Mouse (Mus musculus) lung, embryonic 15.5 days (tissue): ENCODE data around the gene Lcmt1. TPM values are rescaled to one million over a fixed set of nuclear protein-coding genes. Genes with fewer than 3 reads are reported as not detected.

ENCODE experiments used
- ATAC-seq: fragments of 200-750 bp; cut with Nextera tagmentation; 2 replicates; pipeline ENCODE4 v1.8.0; 2017; ENCODE audit warnings: moderate number of reproducible peaks, borderline replicate concordance; ENCODE audit not compliant: low FRiP score, low TSS enrichment; ENCODE audit errors: extremely low read depth
- H3K27ac ChIP-seq: fragments of 300-500 bp; sonication (generic); 2 replicates; pipeline ENCODE4 v1.5.1; 2015; ENCODE audit warnings: moderate library complexity, mild to moderate bottlenecking, inconsistent platforms
- H3K27me3 ChIP-seq: fragments of 300-500 bp; sonication (generic); 2 replicates; pipeline ENCODE4 v1.6.1; 2015; ENCODE audit warnings: inconsistent platforms
- H3K36me3 ChIP-seq: fragments of 300-500 bp; sonication (generic); 2 replicates; pipeline ENCODE4 v1.6.1; 2015; ENCODE audit warnings: inconsistent platforms
- H3K4me1 ChIP-seq: fragments of 300-500 bp; sonication (generic); 2 replicates; pipeline ENCODE4 v1.6.1; 2015; ENCODE audit warnings: inconsistent platforms
- H3K4me2 ChIP-seq: fragments of 300-500 bp; sonication (generic); 2 replicates; pipeline ENCODE4 v1.6.1; 2015; ENCODE audit warnings: inconsistent platforms, mild to moderate bottlenecking, moderate library complexity
- H3K4me3 ChIP-seq: fragments of 300-500 bp; sonication (generic); 2 replicates; pipeline ENCODE4 v1.5.1; 2015; ENCODE audit warnings: mild to moderate bottlenecking, inconsistent platforms
- H3K9ac ChIP-seq: fragments of 300-500 bp; sonication (generic); 2 replicates; pipeline ENCODE4 v1.6.1; 2015; ENCODE audit warnings: inconsistent platforms
- H3K9me3 ChIP-seq: fragments of 300-500 bp; sonication (generic); 2 replicates; pipeline ENCODE4 v1.6.1; 2016; ENCODE audit warnings: inconsistent platforms
- WGBS: fragments of 180-500 bp; shearing (Covaris S2); methylation state at CpG from one replicate; pipeline ENCODE4 v1.1.7; 2015; 5-methylcytosine and 5-hydroxymethylcytosine counted together
- polyA plus RNA-seq: library from polyadenylated mRNA; unstranded; fragments of >200 nt; fragmentation: Nextera tagmentation; extraction: Ambion mirVana; gene quantifications from 2 replicates; pipeline ENCODE4 v1.2.1, GENCODE M21; 2015

Gene Lcmt1
- polyA plus RNA-seq, 1 experiment from 2014 or later: 48.5 TPM

GRCm38 (mm10) chr7:123361229-123361980 lies 8.2 kb upstream of the Lcmt1 start:
- 87% methylated on average over 7 of the region's 7 CpGs for WGBS
- Histone ChIP-seq H3K4me3 (no peak overlapping the region), H3K27me3 (no peaks in the 10 kb centered on the region), H3K4me1 (peaks cover 13% of the 10 kb centered on the region), H3K27ac (no peak overlapping the region), H3K36me3 (no peaks in the 10 kb centered on the region), H3K9ac (no peak overlapping the region), H3K9me3 (no peaks in the 10 kb centered on the region), H3K4me2 (no peak overlapping the region)
- ATAC-seq: no peak

- no peak overlapping the region for H3K9ac ChIP-seq
- H3K4me3 ChIP-seq: no peak overlapping the region
- ATAC-seq: no peak
- H3K27me3 ChIP-seq: no peaks in the 10 kb centered on the region
- H3K4me2 ChIP-seq: no peak overlapping the region
- peaks cover 26% of the 10 kb centered on the region for H3K4me1 ChIP-seq
- no peaks in the 10 kb centered on the region for H3K9me3 ChIP-seq
- 77% methylated on average over 3 of the region's 3 CpGs for WGBS
- H3K27ac ChIP-seq: no peak overlapping the region
- H3K36me3 ChIP-seq: no peaks in the 10 kb centered on the region
These were observed 6.8 kb upstream of the Lcmt1 start for GRCm38 (mm10) chr7:123362806-123363205.

- no peak overlapping the region for H3K27ac ChIP-seq
- H3K4me1 ChIP-seq: peaks cover 38% of the 10 kb centered on the region
- no peaks in the 10 kb centered on the region for H3K9me3 ChIP-seq
- H3K36me3 ChIP-seq: no peaks in the 10 kb centered on the region
- no peak overlapping the region for H3K9ac ChIP-seq
- WGBS: 88% methylated on average over 8 of the region's 8 CpGs
- no peak overlapping the region for H3K4me2 ChIP-seq
- no peaks in the 10 kb centered on the region for H3K27me3 ChIP-seq
- no peak overlapping the region for H3K4me3 ChIP-seq
- no peak for ATAC-seq
These were observed 5.6 kb upstream of the Lcmt1 start for GRCm38 (mm10) chr7:123363971-123364370.

- no peak overlapping the region for H3K4me2 ChIP-seq
- H3K4me3 ChIP-seq: no peak overlapping the region
- H3K36me3 ChIP-seq: no peaks in the 10 kb centered on the region
- H3K27me3 ChIP-seq: no peaks in the 10 kb centered on the region
- peaks cover 45% of the 10 kb centered on the region for H3K4me1 ChIP-seq
- H3K27ac ChIP-seq: peak overlapping the region; percentile 41; the same call in 1 of the 2 replicates
- no peak for ATAC-seq
- no peaks in the 10 kb centered on the region for H3K9me3 ChIP-seq
- 81% methylated on average over 7 of the region's 7 CpGs for WGBS
- no peak overlapping the region for H3K9ac ChIP-seq
These were observed 3.5 kb upstream of the Lcmt1 start for GRCm38 (mm10) chr7:123365876-123366741.

DNA sequence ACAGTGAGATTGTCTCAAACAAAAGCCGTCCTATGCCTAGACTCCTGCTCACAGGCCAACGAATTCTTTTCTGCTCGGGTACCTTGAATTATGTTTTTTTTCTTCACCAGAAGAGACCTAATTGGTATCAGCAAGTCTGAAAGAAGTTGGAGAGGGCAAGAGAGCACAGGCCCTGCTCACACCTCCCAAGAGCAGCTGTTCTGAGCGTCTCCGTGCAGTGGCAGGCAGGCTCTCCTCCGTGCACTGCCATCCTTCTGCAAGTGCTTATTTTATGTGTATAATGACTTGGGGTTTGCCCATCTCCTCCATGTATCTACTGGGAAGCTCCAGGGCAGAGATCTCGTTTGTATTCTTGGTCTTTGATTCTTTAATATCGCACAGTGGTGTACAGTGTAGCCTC lies 2.8 kb upstream of the Lcmt1 start:
- WGBS: 87% methylated on average over 8 of the region's 8 CpGs
- Histone ChIP-seq H3K36me3 (no peaks in the 10 kb centered on the region), H3K4me2 (no peak overlapping the region), H3K9me3 (no peaks in the 10 kb centered on the region), H3K9ac (no peak overlapping the region), H3K27me3 (no peaks in the 10 kb centered on the region), H3K4me3 (no peak overlapping the region), H3K27ac (no peak overlapping the region), H3K4me1 (peaks cover 45% of the 10 kb centered on the region)
- ATAC-seq: no peak

DNA sequence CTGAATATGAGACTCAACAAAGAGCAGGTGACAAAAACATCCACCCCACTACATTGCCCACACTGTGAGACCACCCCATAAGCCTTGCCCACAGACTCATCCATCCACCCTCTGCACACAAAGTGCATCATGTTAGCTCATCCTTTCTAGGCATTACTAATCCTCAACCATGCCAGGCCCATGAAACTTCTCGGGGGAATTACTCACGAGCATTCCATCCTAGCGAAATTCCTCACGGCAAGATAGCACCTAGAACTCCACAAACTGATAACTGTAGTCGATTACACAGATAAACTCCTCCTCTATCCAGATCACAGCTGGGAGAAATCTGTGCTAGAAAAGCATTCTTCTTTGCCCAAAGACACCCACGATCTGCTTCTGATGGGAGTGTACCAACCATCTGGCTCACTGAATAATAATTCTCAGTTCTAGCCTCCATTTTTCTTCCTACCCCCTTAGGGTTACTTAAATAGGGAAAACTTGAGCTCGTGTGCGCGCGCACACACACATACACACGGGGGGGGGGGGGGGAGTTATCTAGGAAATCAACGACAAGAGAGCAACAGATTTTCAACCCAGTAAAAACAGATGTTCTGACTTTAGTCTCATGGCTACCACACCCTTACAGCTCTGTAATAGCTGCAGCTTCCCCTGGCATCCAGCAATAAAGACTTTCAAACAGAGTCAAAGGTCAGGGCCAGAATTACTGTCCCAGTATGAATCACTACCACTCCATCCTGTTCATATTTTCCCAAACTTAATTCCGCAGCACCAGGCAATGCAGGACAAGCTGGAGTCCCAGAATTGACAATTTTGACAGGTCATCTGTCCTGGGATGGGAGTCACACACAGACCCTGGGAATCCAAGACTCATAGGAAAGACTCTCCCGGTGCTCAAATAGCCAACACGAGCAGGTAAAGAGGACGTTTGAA lies 2.1 kb upstream of the Lcmt1 start:
- Histone ChIP-seq H3K9ac (0 out of 2 replicates have a peak overlapping the region, but pooled peaks have one; percentile 88), H3K27me3 (no peaks in the 10 kb centered on the region), H3K4me2 (peak overlapping the region; percentile 86), H3K4me1 (peaks cover 45% of the 10 kb centered on the region), H3K36me3 (no peaks in the 10 kb centered on the region), H3K9me3 (no peaks in the 10 kb centered on the region), H3K4me3 (peak overlapping the region; percentile 92), H3K27ac (no peak overlapping the region)
- ATAC-seq: no peak
- 74% methylated on average over 16 of the region's 16 CpGs for WGBS

- WGBS: 79% methylated on average over 2 of the region's 2 CpGs
- H3K27me3 ChIP-seq: no peaks in the 10 kb centered on the region
- H3K4me1 ChIP-seq: peaks cover 45% of the 10 kb centered on the region
- peak overlapping the region; percentile 86 for H3K4me2 ChIP-seq
- H3K9ac ChIP-seq: 0 out of 2 replicates have a peak overlapping the region, but pooled peaks have one; percentile 88
- H3K36me3 ChIP-seq: no peaks in the 10 kb centered on the region
- no peak for ATAC-seq
- H3K27ac ChIP-seq: no peak overlapping the region
- H3K4me3 ChIP-seq: peak overlapping the region; percentile 92
- no peaks in the 10 kb centered on the region for H3K9me3 ChIP-seq
These were observed 1.4 kb upstream of the Lcmt1 start for GRCm38 (mm10) chr7:123368187-123368586.

DNA sequence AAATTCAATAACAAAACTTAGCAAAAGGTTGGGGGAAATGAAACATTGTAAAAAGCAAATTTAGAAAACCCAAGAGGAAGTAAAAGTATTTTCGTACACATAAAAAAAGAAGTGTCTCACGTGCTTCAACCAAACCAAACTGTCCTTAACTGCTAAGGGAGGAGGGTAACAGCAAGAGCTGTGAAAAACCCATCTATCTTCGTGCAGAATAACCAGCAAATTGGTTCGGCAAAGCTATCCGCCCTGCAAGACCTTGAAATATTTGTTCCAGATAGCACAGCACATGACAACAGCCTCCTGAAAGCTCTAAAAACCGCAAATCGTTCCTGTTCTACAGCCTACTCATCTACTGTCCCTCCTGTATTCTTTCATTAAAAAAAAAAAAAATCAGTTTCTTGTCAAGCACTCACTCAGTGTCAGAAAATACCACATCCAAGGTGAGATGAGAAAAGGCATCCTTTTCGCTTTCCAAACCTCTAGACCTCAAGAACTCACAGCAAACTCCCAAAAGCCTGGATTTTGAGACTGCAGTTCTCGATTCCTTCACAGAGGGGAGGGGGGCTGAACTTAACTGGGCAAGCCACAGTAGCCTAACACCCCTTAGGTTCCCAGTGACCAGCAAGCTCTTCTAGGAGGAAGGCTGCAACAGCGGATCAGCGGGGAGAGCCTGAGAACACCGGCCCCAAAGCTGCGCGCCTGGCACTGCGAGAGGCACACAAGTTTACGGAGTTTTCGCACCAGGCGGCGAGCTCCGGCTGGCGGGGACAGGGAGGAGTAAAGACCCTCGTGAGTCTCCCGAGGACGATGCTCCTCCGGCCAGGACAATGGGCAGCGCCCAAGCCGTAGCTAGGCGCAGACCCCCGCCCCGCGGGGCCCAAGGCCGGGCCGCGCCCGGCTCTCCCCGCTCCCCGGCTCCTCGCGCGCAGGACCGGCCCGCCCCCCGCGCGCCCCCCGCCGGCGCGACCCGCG lies 522 bp upstream of the Lcmt1 start:
- H3K4me3 ChIP-seq: peak overlapping the region; percentile 92
- H3K27me3 ChIP-seq: no peaks in the 10 kb centered on the region
- H3K36me3 ChIP-seq: no peaks in the 10 kb centered on the region
- H3K4me1 ChIP-seq: peaks cover 45% of the 10 kb centered on the region
- H3K9ac ChIP-seq: peak overlapping the region; percentile 88
- 2% methylated on average over 43 of the region's 51 CpGs for WGBS
- H3K9me3 ChIP-seq: no peaks in the 10 kb centered on the region
- peak overlapping the region; percentile 86 for H3K4me2 ChIP-seq
- peak overlapping the region; percentile 90 for H3K27ac ChIP-seq
- ATAC-seq: peak; percentile 70

DNA sequence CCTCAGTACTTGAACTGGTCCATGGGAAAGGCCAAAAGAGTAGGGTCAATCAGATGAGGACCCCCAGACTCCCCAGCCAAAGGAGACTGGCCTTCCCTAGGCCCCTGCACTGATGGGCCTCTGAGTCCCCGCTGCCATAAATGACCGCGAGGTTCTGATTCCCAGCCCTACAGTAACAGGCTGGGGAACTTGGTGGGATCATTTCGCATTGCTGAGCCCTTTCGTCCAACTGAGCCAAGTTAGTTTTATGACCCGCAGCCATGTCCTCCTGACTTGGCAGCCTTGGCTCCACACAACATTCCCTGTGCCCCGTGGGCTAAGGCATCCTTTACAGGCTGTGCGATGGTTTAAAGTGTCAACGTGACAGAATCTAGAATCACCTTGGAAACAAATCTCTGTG lies 1.1 kb downstream of the Lcmt1 start:
- H3K4me1 ChIP-seq: peaks cover 38% of the 10 kb centered on the region
- no peaks in the 10 kb centered on the region for H3K9me3 ChIP-seq
- 50% methylated on average over 9 of the region's 9 CpGs for WGBS
- no peaks in the 10 kb centered on the region for H3K27me3 ChIP-seq
- ATAC-seq: no peak
- peak overlapping the region; percentile 90; the same call in 1 of the 2 replicates for H3K27ac ChIP-seq
- no peaks in the 10 kb centered on the region for H3K36me3 ChIP-seq
- H3K4me3 ChIP-seq: peak overlapping the region; percentile 92
- peak overlapping the region; percentile 88 for H3K9ac ChIP-seq
- peak overlapping the region; percentile 86 for H3K4me2 ChIP-seq

- Histone ChIP-seq H3K27me3 (no peaks in the 10 kb centered on the region), H3K36me3 (no peaks in the 10 kb centered on the region), H3K4me1 (peaks cover 31% of the 10 kb centered on the region), H3K9ac (no peak overlapping the region), H3K9me3 (no peaks in the 10 kb centered on the region), H3K27ac (no peak overlapping the region), H3K4me3 (no peak overlapping the region), H3K4me2 (no peak overlapping the region)
- WGBS: 66% methylated on average over 3 of the region's 3 CpGs
- ATAC-seq: no peak
These were observed 1.9 kb downstream of the Lcmt1 start for GRCm38 (mm10) chr7:123371501-123371900.
